Mouse (Mus musculus): Measurements from ENCODE around the gene Dlg4. TPM values are rescaled to one million over a fixed set of nuclear protein-coding genes. Genes with fewer than 3 reads are reported as not detected.

Gene Dlg4
- polyA plus RNA-seq, 1 experiment from 2014 or later: 6.0 TPM

- H3K9ac ChIP-seq (ENCODE audit: low read length): peak within 1 kb of the TSS; percentile 92
- H3K27ac ChIP-seq (replicated peaks in 1 of 2; ENCODE audit: control insufficient read depth in 1 of 2, insufficient read depth in 1 of 2, low read depth in 2 of 2, low read length in 2 of 2): peak within 1 kb of the TSS; percentile 95 to 98
- under 1% methylated on average over 40 of the region's 40 CpGs for whole genome bisulfite sequencing
- peaks cover 66% of the 10 kb centered on the region for H3K36me3 ChIP-seq (ENCODE audit: control insufficient read depth, insufficient read depth, low read length)
- H3K4me3 ChIP-seq (ENCODE audit: control insufficient read depth in 1 of 2, insufficient read depth in 1 of 2, low read depth in 1 of 2, low read length in 2 of 2): peak within 1 kb of the TSS; percentile 79 to 92
- H3K27me3 ChIP-seq (ENCODE audit: control insufficient read depth, insufficient read depth, low read length): no peaks in the 10 kb centered on the region
- H3K9me3 ChIP-seq (ENCODE audit: control insufficient read depth, low read length): no peaks in the 10 kb centered on the region
- peaks cover 4 to 9% of the 10 kb centered on the region in 2 experiments for H3K4me1 ChIP-seq (ENCODE audit: control insufficient read depth in 2 of 2, insufficient read depth in 2 of 2, low read length in 2 of 2)
- H3K4me2 ChIP-seq (ENCODE audit: low read length): peak within 1 kb of the TSS; percentile 74
- ATAC-seq (ENCODE audit: insufficient number of reproducible peaks, insufficient read depth, low FRiP score, low read depth): peak; percentile 74
Observed at GRCm38 (mm10) chr11:69990850-69991691, 25.7 kb upstream of the Dlg4 start, which contains the start of gene Gabarap. Gabarap (plus strand) TSS chr11:69991143.

GRCm38 (mm10) chr11:69991711-69992110 is 25.0 kb upstream of the Dlg4 start:
- Histone ChIP-seq H3K36me3 (ENCODE audit: control insufficient read depth, insufficient read depth, low read length) (peaks cover 60% of the 10 kb centered on the region), H3K4me1 (ENCODE audit: control insufficient read depth in 2 of 2, insufficient read depth in 2 of 2, low read length in 2 of 2) (peaks cover 4 to 9% of the 10 kb centered on the region in 2 experiments), H3K4me2 (ENCODE audit: low read length) (peak overlapping the region; percentile 74), H3K9me3 (ENCODE audit: control insufficient read depth, low read length) (no peaks in the 10 kb centered on the region), H3K27ac (replicated peaks in 1 of 2; ENCODE audit: control insufficient read depth in 1 of 2, insufficient read depth in 1 of 2, low read depth in 2 of 2, low read length in 2 of 2) (peak overlapping the region; percentile 78 to 95), H3K4me3 (ENCODE audit: control insufficient read depth in 1 of 2, insufficient read depth in 1 of 2, low read depth in 1 of 2, low read length in 2 of 2) (peak overlapping the region; percentile 79 to 92), H3K27me3 (ENCODE audit: control insufficient read depth, insufficient read depth, low read length) (no peaks in the 10 kb centered on the region), H3K9ac (ENCODE audit: low read length) (peak overlapping the region; percentile 92)
- ATAC-seq (ENCODE audit: insufficient number of reproducible peaks, insufficient read depth, low FRiP score, low read depth): no peak
- WGBS: 0% methylated on average over 15 of the region's 15 CpGs

GRCm38 (mm10) chr11:69992396-69992795 is 24.3 kb upstream of the Dlg4 start:
- H3K4me1 ChIP-seq (ENCODE audit: control insufficient read depth in 2 of 2, insufficient read depth in 2 of 2, low read length in 2 of 2): peaks cover 4 to 11% of the 10 kb centered on the region in 2 experiments
- no peaks in the 10 kb centered on the region for H3K9me3 ChIP-seq (ENCODE audit: control insufficient read depth, low read length)
- no peaks in the 10 kb centered on the region for H3K27me3 ChIP-seq (ENCODE audit: control insufficient read depth, insufficient read depth, low read length)
- 73% methylated on average over 10 of the region's 10 CpGs for WGBS
- H3K4me3 ChIP-seq (ENCODE audit: control insufficient read depth in 1 of 2, insufficient read depth in 1 of 2, low read depth in 1 of 2, low read length in 2 of 2): peak overlapping the region; percentile 35 to 79
- H3K9ac ChIP-seq (ENCODE audit: low read length): peak overlapping the region; percentile 92
- ATAC-seq (ENCODE audit: insufficient number of reproducible peaks, insufficient read depth, low FRiP score, low read depth): no peak
- H3K4me2 ChIP-seq (ENCODE audit: low read length): peak overlapping the region; percentile 74
- H3K27ac ChIP-seq (replicated peaks in 1 of 2; ENCODE audit: control insufficient read depth in 1 of 2, insufficient read depth in 1 of 2, low read depth in 2 of 2, low read length in 2 of 2): no peak overlapping the region
- H3K36me3 ChIP-seq (ENCODE audit: control insufficient read depth, insufficient read depth, low read length): peaks cover 53% of the 10 kb centered on the region

GRCm38 (mm10) chr11:69992932-69993331 is 23.8 kb upstream of the Dlg4 start:
- Histone ChIP-seq H3K9me3 (ENCODE audit: control insufficient read depth, low read length) (no peaks in the 10 kb centered on the region), H3K4me1 (ENCODE audit: control insufficient read depth in 2 of 2, insufficient read depth in 2 of 2, low read length in 2 of 2) (peaks cover 4 to 16% of the 10 kb centered on the region in 2 experiments), H3K9ac (ENCODE audit: low read length) (peak overlapping the region; percentile 92; the same call in 1 of the 2 replicates), H3K4me2 (ENCODE audit: low read length) (peak overlapping the region; percentile 74), H3K4me3 (ENCODE audit: control insufficient read depth in 1 of 2, insufficient read depth in 1 of 2, low read depth in 1 of 2, low read length in 2 of 2) (peak overlapping the region in 1 of 2 experiments; percentile 79; a peak in 2 of 4 replicates), H3K27me3 (ENCODE audit: control insufficient read depth, insufficient read depth, low read length) (no peaks in the 10 kb centered on the region), H3K27ac (replicated peaks in 1 of 2; ENCODE audit: control insufficient read depth in 1 of 2, insufficient read depth in 1 of 2, low read depth in 2 of 2, low read length in 2 of 2) (no peak overlapping the region), H3K36me3 (ENCODE audit: control insufficient read depth, insufficient read depth, low read length) (peaks cover 51% of the 10 kb centered on the region)
- WGBS: 79% methylated on average over 3 of the region's 3 CpGs
- no peak for ATAC-seq (ENCODE audit: insufficient number of reproducible peaks, insufficient read depth, low FRiP score, low read depth)

GRCm38 (mm10) chr11:69994401-69995090 is 22.2 kb upstream of the Dlg4 start:
- Histone ChIP-seq H3K4me2 (ENCODE audit: low read length) (peak overlapping the region; percentile 36; the same call in 1 of the 2 replicates), H3K9me3 (ENCODE audit: control insufficient read depth, low read length) (no peaks in the 10 kb centered on the region), H3K36me3 (ENCODE audit: control insufficient read depth, insufficient read depth, low read length) (peaks cover 51% of the 10 kb centered on the region), H3K27me3 (ENCODE audit: control insufficient read depth, insufficient read depth, low read length) (no peaks in the 10 kb centered on the region), H3K4me1 (ENCODE audit: control insufficient read depth in 2 of 2, insufficient read depth in 2 of 2, low read length in 2 of 2) (peaks cover 4 to 20% of the 10 kb centered on the region in 2 experiments), H3K27ac (replicated peaks in 1 of 2; ENCODE audit: control insufficient read depth in 1 of 2, insufficient read depth in 1 of 2, low read depth in 2 of 2, low read length in 2 of 2) (no peak overlapping the region), H3K4me3 (ENCODE audit: control insufficient read depth in 1 of 2, insufficient read depth in 1 of 2, low read depth in 1 of 2, low read length in 2 of 2) (no peak overlapping the region), H3K9ac (ENCODE audit: low read length) (no peak overlapping the region; the same call in 1 of the 2 replicates)
- ATAC-seq (ENCODE audit: insufficient number of reproducible peaks, insufficient read depth, low FRiP score, low read depth): no peak
- WGBS: 85% methylated on average over 11 of the region's 11 CpGs

- ATAC-seq (ENCODE audit: insufficient number of reproducible peaks, insufficient read depth, low FRiP score, low read depth): peak; percentile 77
- Histone ChIP-seq H3K36me3 (ENCODE audit: control insufficient read depth, insufficient read depth, low read length) (peaks cover 48% of the 10 kb centered on the region), H3K9me3 (ENCODE audit: control insufficient read depth, low read length) (no peaks in the 10 kb centered on the region), H3K9ac (ENCODE audit: low read length) (peak within 1 kb of the TSS; percentile 97), H3K4me1 (ENCODE audit: control insufficient read depth in 2 of 2, insufficient read depth in 2 of 2, low read length in 2 of 2) (peaks cover 8 to 22% of the 10 kb centered on the region in 2 experiments), H3K4me2 (ENCODE audit: low read length) (peak within 1 kb of the TSS; percentile 64), H3K4me3 (ENCODE audit: control insufficient read depth in 1 of 2, insufficient read depth in 1 of 2, low read depth in 1 of 2, low read length in 2 of 2) (peak within 1 kb of the TSS; percentile 86 to 90), H3K27ac (replicated peaks in 1 of 2; ENCODE audit: control insufficient read depth in 1 of 2, insufficient read depth in 1 of 2, low read depth in 2 of 2, low read length in 2 of 2) (peak within 1 kb of the TSS; percentile 90 to 99), H3K27me3 (ENCODE audit: control insufficient read depth, insufficient read depth, low read length) (no peaks in the 10 kb centered on the region)
- under 1% methylated on average over 36 of the region's 36 CpGs for WGBS
Observed at GRCm38 (mm10) chr11:69995391-69995960, 21.3 kb upstream of the Dlg4 start, which contains the start of gene Phf23. Phf23 (plus strand) TSS chr11:69995777.

Measured in heart, embryonic 14.5 days (tissue).